Mouse (Mus musculus) limb, embryonic 12.5 days (tissue): ENCODE results near the gene Dhx34. TPM values are rescaled to one million over a fixed set of nuclear protein-coding genes. Genes with fewer than 3 reads are reported as not detected.

Experiments
- ATAC-seq: fragments of 200-750 bp; cut with Nextera tagmentation; 2 replicates; pipeline ENCODE4 v1.8.0; 2017; ENCODE audit warnings: low read depth, moderate TSS enrichment; ENCODE audit not compliant: insufficient number of reproducible peaks, insufficient read depth, low FRiP score, low TSS enrichment
- H3K27ac ChIP-seq: fragments of 300-500 bp; sonication (generic); 2 replicates; pipeline ENCODE4 v1.5.1; 2016; ENCODE audit warnings: mild to moderate bottlenecking, moderate library complexity
- H3K27me3 ChIP-seq: fragments of 300-500 bp; sonication (generic); 2 replicates; pipeline ENCODE4 v1.6.1; 2016; ENCODE audit warnings: mild to moderate bottlenecking, moderate library complexity
- H3K36me3 ChIP-seq: fragments of 300-500 bp; sonication (generic); 2 replicates; pipeline ENCODE4 v1.6.1; 2016; ENCODE audit warnings: mild to moderate bottlenecking, moderate library complexity
- H3K4me1 ChIP-seq: fragments of 300-500 bp; sonication (generic); replicated peaks from 2 replicates; pipeline ENCODE4 v1.6.1; 2016
- H3K4me2 ChIP-seq: fragments of 300-500 bp; sonication (generic); 2 replicates; pipeline ENCODE4 v1.6.1; 2016; ENCODE audit warnings: mild to moderate bottlenecking, moderate library complexity
- H3K4me3 ChIP-seq: fragments of 300-500 bp; sonication (generic); replicated peaks from 2 replicates; pipeline ENCODE4 v1.5.1; 2016; ENCODE audit warnings: mild to moderate bottlenecking
- H3K9ac ChIP-seq: fragments of 300-500 bp; sonication (generic); replicated peaks from 2 replicates; pipeline ENCODE4 v1.6.1; 2016; ENCODE audit warnings: mild to moderate bottlenecking, moderate library complexity
- H3K9me3 ChIP-seq: fragments of 300-500 bp; sonication (generic); 2 replicates; pipeline ENCODE4 v1.6.1; 2016; ENCODE audit warnings: mild to moderate bottlenecking, moderate library complexity
- WGBS: fragments of 180-500 bp; shearing (Covaris S2); methylation state at CpG from one replicate; pipeline ENCODE4 v1.1.7; 2016; 5-methylcytosine and 5-hydroxymethylcytosine counted together
- polyA plus RNA-seq: library from polyadenylated mRNA; unstranded; fragments of >200 nt; fragmentation: Nextera tagmentation; extraction: Ambion mirVana; gene quantifications from 2 replicates; pipeline ENCODE4 v1.2.1, GENCODE M21; 2016

Dhx34 gene
- polyA plus RNA-seq, 1 experiment from 2014 or later: 17.4 TPM

GRCm38 (mm10) chr7:16192315-16192714 is 29.5 kb downstream of the Dhx34 start:
- no peaks in the 10 kb centered on the region for H3K9me3 ChIP-seq
- WGBS: 19% methylated on average over 5 of the region's 5 CpGs
- no peak overlapping the region for H3K27ac ChIP-seq
- H3K36me3 ChIP-seq: peaks cover 14% of the 10 kb centered on the region
- H3K27me3 ChIP-seq: peaks cover 4% of the 10 kb centered on the region; the same call in 1 of the 2 replicates
- no peaks in the 10 kb centered on the region for H3K4me1 ChIP-seq
- ATAC-seq: no peak
- H3K9ac ChIP-seq: no peak overlapping the region
- no peak overlapping the region for H3K4me2 ChIP-seq
- H3K4me3 ChIP-seq: no peak overlapping the region

DNA sequence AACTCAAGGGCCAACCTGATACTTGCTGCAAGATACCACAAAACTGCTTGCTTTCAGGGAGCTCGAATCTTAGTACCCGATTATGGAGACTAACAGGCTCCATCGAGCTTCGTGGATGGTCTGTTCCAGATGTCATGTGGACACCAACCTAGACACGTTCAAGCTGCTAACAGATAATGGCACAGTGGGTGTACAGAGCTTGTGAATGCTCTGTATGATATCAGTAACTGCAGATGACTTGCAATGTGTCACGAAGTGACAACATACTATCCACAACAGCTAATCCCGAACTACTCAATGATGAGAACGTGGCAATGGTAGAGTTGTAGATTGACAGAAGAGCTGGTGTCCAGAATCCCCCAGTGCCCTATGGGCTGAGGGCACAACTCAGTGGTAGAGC is 34.3 kb downstream of the Dhx34 start:
- no peaks in the 10 kb centered on the region for H3K4me1 ChIP-seq
- H3K36me3 ChIP-seq: no peaks in the 10 kb centered on the region
- H3K4me3 ChIP-seq: no peak overlapping the region
- no peaks in the 10 kb centered on the region for H3K9me3 ChIP-seq
- no peak overlapping the region for H3K4me2 ChIP-seq
- H3K27ac ChIP-seq: no peak overlapping the region
- H3K9ac ChIP-seq: no peak overlapping the region
- WGBS: 79% methylated on average over 8 of the region's 8 CpGs
- peaks cover 4% of the 10 kb centered on the region; the same call in 1 of the 2 replicates for H3K27me3 ChIP-seq
- ATAC-seq: no peak

DNA sequence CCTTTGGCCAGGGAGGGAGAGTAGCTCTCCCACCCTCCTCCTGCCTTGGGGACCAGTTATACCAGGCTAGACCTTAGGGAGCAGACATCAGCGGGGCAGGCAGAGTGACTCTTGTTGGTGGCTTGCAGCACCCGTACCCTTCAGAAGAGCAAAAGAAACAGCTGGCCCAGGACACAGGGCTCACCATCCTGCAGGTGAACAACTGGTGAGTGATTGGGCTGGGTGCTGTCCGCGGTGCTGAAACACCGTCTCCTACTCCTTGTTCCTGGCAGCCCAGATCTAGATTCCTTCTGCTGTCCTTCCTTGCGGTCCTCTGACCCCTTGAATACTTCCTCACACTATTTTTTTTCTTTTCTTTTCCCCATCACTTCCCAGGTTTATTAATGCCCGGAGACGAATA is 38.2 kb downstream of the Dhx34 start:
- Histone ChIP-seq H3K36me3 (no peaks in the 10 kb centered on the region), H3K4me1 (no peaks in the 10 kb centered on the region), H3K4me3 (no peak overlapping the region), H3K27me3 (no peaks in the 10 kb centered on the region), H3K27ac (no peak overlapping the region), H3K4me2 (no peak overlapping the region), H3K9ac (no peak overlapping the region), H3K9me3 (no peaks in the 10 kb centered on the region)
- ATAC-seq: 0 out of 2 replicates have a peak, but pooled peaks have one; percentile 42
- WGBS: 22% methylated on average over 8 of the region's 8 CpGs

- peaks cover 48% of the 10 kb centered on the region for H3K27me3 ChIP-seq
- H3K9ac ChIP-seq: no peak overlapping the region
- H3K9me3 ChIP-seq: no peaks in the 10 kb centered on the region
- H3K36me3 ChIP-seq: no peaks in the 10 kb centered on the region
- no peak overlapping the region for H3K4me2 ChIP-seq
- no peak overlapping the region for H3K4me3 ChIP-seq
- no peak overlapping the region for H3K27ac ChIP-seq
- 78% methylated on average over 4 of the region's 4 CpGs for WGBS
- peaks cover 18% of the 10 kb centered on the region for H3K4me1 ChIP-seq
- ATAC-seq: no peak
Measured at GRCm38 (mm10) chr7:16178114-16178513, 43.7 kb downstream of the Dhx34 start.

DNA sequence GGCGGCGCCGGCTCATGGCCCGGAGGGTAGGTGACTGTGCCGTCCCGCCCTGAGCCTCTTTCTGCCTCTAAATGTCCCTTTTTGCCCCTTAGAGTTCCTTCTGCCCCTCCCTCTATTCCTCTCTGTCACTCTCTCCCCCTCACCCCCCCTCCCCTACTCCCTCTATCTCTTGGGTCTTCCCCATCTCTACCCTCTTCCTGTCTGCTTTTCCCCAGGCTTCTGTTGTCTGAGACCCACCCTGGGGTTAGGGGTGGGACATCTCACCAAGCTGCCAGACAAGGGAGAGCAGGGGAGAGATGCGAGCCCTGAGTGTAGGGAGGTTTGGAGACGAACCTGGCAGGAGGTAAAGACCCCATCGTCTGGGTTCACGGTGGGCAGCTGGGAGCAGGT is 46.3 kb downstream of the Dhx34 start:
- 0% methylated on average over 10 of the region's 10 CpGs for WGBS
- H3K27me3 ChIP-seq: peaks cover 73% of the 10 kb centered on the region
- no peak for ATAC-seq

DNA sequence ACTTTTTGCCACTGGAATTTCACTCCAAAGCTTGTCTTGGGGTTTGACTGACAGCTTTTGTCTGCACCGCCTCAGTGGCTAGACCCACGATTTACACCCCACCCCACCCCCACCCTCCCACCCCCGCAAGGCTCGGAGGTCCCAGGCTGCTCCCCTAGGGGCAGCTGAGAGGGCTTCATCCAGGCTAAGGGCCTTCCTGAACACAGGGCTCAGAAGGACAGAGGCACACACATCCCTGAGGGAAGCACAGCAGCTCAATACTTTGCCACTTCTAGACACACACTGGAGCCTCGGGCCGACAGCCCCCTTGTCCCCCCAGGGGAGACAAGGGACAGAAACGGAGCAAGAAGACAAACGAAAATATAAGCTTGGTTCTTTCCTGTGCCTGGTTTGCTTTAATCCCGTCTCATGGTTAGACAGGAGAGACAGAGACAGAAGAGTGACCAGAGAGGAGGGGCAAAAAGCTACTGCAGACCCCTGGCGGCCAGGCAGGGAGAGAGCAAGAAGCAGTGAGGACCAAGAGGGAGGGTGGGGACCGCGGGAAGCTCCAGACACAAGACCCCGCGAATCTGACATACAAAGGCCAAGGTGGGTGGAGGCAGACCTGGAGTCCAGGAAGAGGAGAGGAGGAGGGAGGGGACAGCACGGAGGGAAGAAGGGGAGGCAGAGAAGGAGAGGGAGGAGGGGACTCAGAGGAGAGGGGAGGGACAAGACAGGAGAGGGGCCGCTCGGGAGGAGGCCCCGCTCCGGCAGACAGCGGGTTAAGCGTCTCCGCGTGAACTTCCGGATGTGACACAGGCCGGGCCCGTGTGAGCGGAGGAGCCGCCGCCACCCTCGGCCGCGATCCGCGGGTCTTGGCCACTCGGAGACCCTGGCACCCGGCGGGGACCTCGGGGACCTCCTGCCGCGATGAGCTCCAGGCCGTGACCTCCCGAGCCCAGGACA is 47.0 kb downstream of the Dhx34 start, which contains the start of gene Meis3:
Meis3 (plus strand) TSS at position 494 of the 945 bp plus-strand sequence.
- no peaks in the 10 kb centered on the region for H3K9me3 ChIP-seq
- under 1% methylated on average over 42 of the region's 42 CpGs for WGBS
- no peak within 1 kb of the TSS for H3K27ac ChIP-seq
- H3K4me3 ChIP-seq: peak within 1 kb of the TSS; percentile 49
- peak within 1 kb of the TSS; percentile 61 for H3K9ac ChIP-seq
- H3K36me3 ChIP-seq: no peaks in the 10 kb centered on the region
- peaks cover 75% of the 10 kb centered on the region for H3K27me3 ChIP-seq
- peaks cover 18% of the 10 kb centered on the region for H3K4me1 ChIP-seq
- peak; percentile 54; the same call in 1 of the 2 replicates for ATAC-seq
- H3K4me2 ChIP-seq: peak within 1 kb of the TSS; percentile 77

More for the DNA sequence above, 46.3 kb downstream of the Dhx34 start:
- Histone ChIP-seq H3K4me1 (peaks cover 18% of the 10 kb centered on the region), H3K9me3 (no peaks in the 10 kb centered on the region), H3K4me3 (peak overlapping the region; percentile 49), H3K9ac (peak overlapping the region; percentile 61), H3K4me2 (peak overlapping the region; percentile 77), H3K36me3 (no peaks in the 10 kb centered on the region), H3K27ac (no peak overlapping the region)

- Histone ChIP-seq H3K4me3 (no peak overlapping the region), H3K9ac (no peak overlapping the region)
Measured at GRCm38 (mm10) chr7:16173146-16173545, 48.7 kb downstream of the Dhx34 start.

GRCm38 (mm10) chr7:16172586-16173140 is 49.2 kb downstream of the Dhx34 start:
- peaks cover 78% of the 10 kb centered on the region for H3K27me3 ChIP-seq
- H3K4me3 ChIP-seq: no peak overlapping the region
- peaks cover 5% of the 10 kb centered on the region; the same call in 1 of the 2 replicates for H3K9me3 ChIP-seq
- ATAC-seq: no peak
- H3K4me2 ChIP-seq: no peak overlapping the region
- H3K4me1 ChIP-seq: peaks cover 18% of the 10 kb centered on the region
- H3K27ac ChIP-seq: no peak overlapping the region
- no peak overlapping the region for H3K9ac ChIP-seq
- 18% methylated on average over 1 of the region's 1 CpGs for WGBS
- H3K36me3 ChIP-seq: no peaks in the 10 kb centered on the region

More at GRCm38 (mm10) chr7:16173146-16173545, 48.7 kb downstream of the Dhx34 start:
- Histone ChIP-seq H3K27me3 (peaks cover 81% of the 10 kb centered on the region), H3K27ac (no peak overlapping the region), H3K4me2 (no peak overlapping the region), H3K4me1 (peaks cover 18% of the 10 kb centered on the region), H3K36me3 (no peaks in the 10 kb centered on the region), H3K9me3 (no peaks in the 10 kb centered on the region; the same call in 1 of the 2 replicates)
- no peak for ATAC-seq
- WGBS: 0% methylated on average over 5 of the region's 5 CpGs

DNA sequence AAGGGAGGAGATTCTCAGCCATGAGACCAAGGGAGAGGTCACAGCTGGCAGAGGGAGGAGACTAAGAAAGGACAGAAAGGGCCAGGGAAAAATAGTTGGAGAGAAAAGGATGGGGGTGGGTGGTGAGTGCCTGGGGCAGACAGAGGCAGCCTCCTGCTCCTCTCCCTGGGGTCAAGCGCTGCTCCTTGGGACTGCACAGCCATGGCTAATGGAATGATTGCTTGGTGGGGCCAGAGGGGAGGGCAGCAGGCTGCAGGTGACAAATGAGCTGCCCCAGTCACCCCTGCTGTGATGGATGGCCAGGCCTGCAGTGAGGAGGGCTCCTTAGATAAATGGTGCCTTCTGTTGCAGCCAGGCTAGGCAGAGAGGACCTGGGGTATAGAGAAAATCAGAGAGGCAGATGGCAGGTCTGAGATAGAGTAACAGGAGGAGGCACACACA is 49.7 kb downstream of the Dhx34 start:
- 0% methylated on average over 1 of the region's 1 CpGs for WGBS

GRCm38 (mm10) chr7:16162036-16162435 is 59.8 kb downstream of the Dhx34 start:
- Histone ChIP-seq H3K9ac (no peak overlapping the region), H3K4me1 (no peaks in the 10 kb centered on the region), H3K27ac (no peak overlapping the region), H3K4me2 (no peak overlapping the region), H3K4me3 (no peak overlapping the region), H3K36me3 (no peaks in the 10 kb centered on the region), H3K9me3 (0 out of 2 replicates have a peak, but pooled peaks cover 5% of the 10 kb centered on the region), H3K27me3 (peaks cover 51% of the 10 kb centered on the region)
- no peak for ATAC-seq
- WGBS: 72% methylated on average over 7 of the region's 7 CpGs

More for the DNA sequence above, 49.7 kb downstream of the Dhx34 start:
- Histone ChIP-seq H3K4me3 (no peak overlapping the region), H3K9me3 (peaks cover 7% of the 10 kb centered on the region; the same call in 1 of the 2 replicates), H3K4me1 (peaks cover 18% of the 10 kb centered on the region), H3K27me3 (peaks cover 73% of the 10 kb centered on the region), H3K27ac (no peak overlapping the region), H3K4me2 (no peak overlapping the region), H3K36me3 (no peaks in the 10 kb centered on the region), H3K9ac (no peak overlapping the region)
- ATAC-seq: no peak

DNA sequence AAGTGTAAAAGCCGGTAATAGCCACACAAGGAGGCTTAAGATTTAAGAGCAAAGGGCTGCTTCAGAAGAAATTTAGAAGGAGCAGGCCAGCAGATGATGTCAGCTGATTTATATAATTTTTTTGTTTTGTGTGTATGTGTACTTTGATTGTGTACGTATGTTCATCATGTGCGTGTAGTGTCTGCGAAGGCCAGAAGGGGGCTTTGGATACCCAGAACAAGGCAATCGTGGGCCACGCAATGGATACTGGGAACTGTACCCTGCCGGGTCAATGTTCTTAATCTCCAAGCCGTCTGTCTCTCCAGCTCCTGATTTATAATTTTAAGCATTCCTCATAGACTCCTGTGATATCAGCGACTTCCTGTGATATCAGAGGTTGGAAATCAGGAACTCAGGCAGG is 60.5 kb downstream of the Dhx34 start:
- ATAC-seq: no peak
- Histone ChIP-seq H3K4me3 (no peak overlapping the region), H3K27me3 (peaks cover 53% of the 10 kb centered on the region), H3K9me3 (0 out of 2 replicates have a peak, but pooled peaks cover 5% of the 10 kb centered on the region), H3K9ac (no peak overlapping the region), H3K27ac (no peak overlapping the region), H3K4me2 (no peak overlapping the region), H3K36me3 (no peaks in the 10 kb centered on the region), H3K4me1 (no peaks in the 10 kb centered on the region)
- 91% methylated on average over 9 of the region's 9 CpGs for WGBS
